Mouse (Mus musculus) stomach, embryonic 15.5 days (tissue): ENCODE measurements around the gene Casq1. TPM values are rescaled to one million over a fixed set of nuclear protein-coding genes. Genes with fewer than 3 reads are reported as not detected.

Source experiments
- ATAC-seq: fragments of 200-750 bp; cut with Nextera tagmentation; 2 replicates; pipeline ENCODE4 v1.8.0; 2017; ENCODE audit warnings: low read depth, moderate number of reproducible peaks, moderate TSS enrichment; ENCODE audit not compliant: insufficient read depth, low FRiP score
- H3K27ac ChIP-seq: fragments of 300-500 bp; sonication (generic); 2 replicates; pipeline ENCODE4 v1.5.1; 2015; ENCODE audit warnings: mild to moderate bottlenecking, inconsistent platforms
- H3K27me3 ChIP-seq: fragments of 300-500 bp; sonication (generic); replicated peaks from 2 replicates; pipeline ENCODE4 v1.6.1; 2015; ENCODE audit warnings: inconsistent platforms
- H3K36me3 ChIP-seq: fragments of 300-500 bp; sonication (generic); 2 replicates; pipeline ENCODE4 v1.6.1; 2015; ENCODE audit warnings: inconsistent platforms
- H3K4me1 ChIP-seq: fragments of 300-500 bp; sonication (generic); 2 replicates; pipeline ENCODE4 v1.6.1; 2015; ENCODE audit warnings: inconsistent platforms
- H3K4me2 ChIP-seq: fragments of 300-500 bp; sonication (generic); 2 replicates; pipeline ENCODE4 v1.6.1; 2015; ENCODE audit warnings: mild to moderate bottlenecking, inconsistent platforms
- H3K4me3 ChIP-seq: fragments of 300-500 bp; sonication (generic); replicated peaks from 2 replicates; pipeline ENCODE4 v1.5.1; 2015; ENCODE audit warnings: inconsistent platforms
- H3K9ac ChIP-seq: fragments of 300-500 bp; sonication (generic); 2 replicates; pipeline ENCODE4 v1.6.1; 2015; ENCODE audit warnings: inconsistent platforms
- H3K9me3 ChIP-seq: fragments of 300-500 bp; sonication (generic); 2 replicates; pipeline ENCODE4 v1.6.1; 2016; ENCODE audit warnings: inconsistent platforms
- WGBS: fragments of 180-500 bp; shearing (Covaris S2); methylation state at CpG from one replicate; pipeline ENCODE4 v1.1.7; 2015; 5-methylcytosine and 5-hydroxymethylcytosine counted together
- polyA plus RNA-seq: library from polyadenylated mRNA; unstranded; fragments of >200 nt; fragmentation: Nextera tagmentation; extraction: Ambion mirVana; gene quantifications from 2 replicates; pipeline ENCODE4 v1.2.1, GENCODE M21; 2015

Casq1 gene
- polyA plus RNA-seq, 1 experiment from 2014 or later = 16.2 TPM

- no peaks in the 10 kb centered on the region for H3K4me1 ChIP-seq
- ATAC-seq = no peak
- no peak overlapping the region for H3K4me2 ChIP-seq
- peaks cover 52% of the 10 kb centered on the region for H3K36me3 ChIP-seq
- no peak overlapping the region for H3K9ac ChIP-seq
- H3K27ac ChIP-seq = no peak overlapping the region
- no peaks in the 10 kb centered on the region for H3K27me3 ChIP-seq
- no peak overlapping the region for H3K4me3 ChIP-seq
- WGBS = 94% methylated on average over 21 of the region's 21 CpGs
- no peaks in the 10 kb centered on the region for H3K9me3 ChIP-seq
Measured at GRCm38 (mm10) chr1:172172381-172172780, 47.3 kb downstream of the Casq1 start.

- 94% methylated on average over 5 of the region's 5 CpGs for WGBS
- no peak overlapping the region for H3K9ac ChIP-seq
- ATAC-seq = no peak
- H3K4me1 ChIP-seq = no peaks in the 10 kb centered on the region
- H3K27me3 ChIP-seq = no peaks in the 10 kb centered on the region
- H3K36me3 ChIP-seq = peaks cover 48% of the 10 kb centered on the region
- H3K9me3 ChIP-seq = no peaks in the 10 kb centered on the region
- H3K27ac ChIP-seq = no peak overlapping the region
- H3K4me3 ChIP-seq = no peak overlapping the region
- no peak overlapping the region for H3K4me2 ChIP-seq
Measured at GRCm38 (mm10) chr1:172169809-172170208, 49.9 kb downstream of the Casq1 start.

- Histone ChIP-seq H3K4me2 (no peak overlapping the region), H3K9ac (no peak overlapping the region), H3K36me3 (peaks cover 33% of the 10 kb centered on the region), H3K9me3 (no peaks in the 10 kb centered on the region), H3K4me1 (no peaks in the 10 kb centered on the region), H3K4me3 (no peak overlapping the region), H3K27ac (no peak overlapping the region), H3K27me3 (no peaks in the 10 kb centered on the region)
- ATAC-seq = no peak
- WGBS = 87% methylated on average over 5 of the region's 5 CpGs
Measured at GRCm38 (mm10) chr1:172167911-172168310, 51.8 kb downstream of the Casq1 start.

- ATAC-seq = no peak
- WGBS = 79% methylated on average over 6 of the region's 6 CpGs
- Histone ChIP-seq H3K36me3 (peaks cover 15% of the 10 kb centered on the region; the same call in 1 of the 2 replicates), H3K4me2 (no peak overlapping the region), H3K4me1 (no peaks in the 10 kb centered on the region), H3K4me3 (no peak overlapping the region), H3K9ac (no peak overlapping the region), H3K27me3 (no peaks in the 10 kb centered on the region), H3K27ac (no peak overlapping the region), H3K9me3 (no peaks in the 10 kb centered on the region)
Measured at GRCm38 (mm10) chr1:172162959-172163358, 56.7 kb downstream of the Casq1 start.

- no peaks in the 10 kb centered on the region for H3K4me1 ChIP-seq
- no peak overlapping the region for H3K27ac ChIP-seq
- H3K4me2 ChIP-seq = no peak overlapping the region
- H3K4me3 ChIP-seq = no peak overlapping the region
- 90% methylated on average over 1 of the region's 1 CpGs for WGBS
- H3K9ac ChIP-seq = no peak overlapping the region
- no peaks in the 10 kb centered on the region for H3K27me3 ChIP-seq
- no peak for ATAC-seq
- no peaks in the 10 kb centered on the region for H3K9me3 ChIP-seq
- H3K36me3 ChIP-seq = 0 out of 2 replicates have a peak, but pooled peaks cover 6% of the 10 kb centered on the region
Measured at GRCm38 (mm10) chr1:172162009-172162408, 57.7 kb downstream of the Casq1 start.

GRCm38 (mm10) chr1:172160508-172160907 lies 59.2 kb downstream of the Casq1 start:
- no peak for ATAC-seq
- Histone ChIP-seq H3K4me1 (no peaks in the 10 kb centered on the region), H3K9ac (no peak overlapping the region), H3K4me3 (no peak overlapping the region), H3K4me2 (no peak overlapping the region), H3K27ac (no peak overlapping the region), H3K27me3 (no peaks in the 10 kb centered on the region), H3K36me3 (peaks cover 7% of the 10 kb centered on the region; the same call in 1 of the 2 replicates), H3K9me3 (no peaks in the 10 kb centered on the region)

- no peak overlapping the region for H3K27ac ChIP-seq
- no peak overlapping the region for H3K4me2 ChIP-seq
- 18% methylated on average over 4 of the region's 4 CpGs for WGBS
- no peak overlapping the region for H3K9ac ChIP-seq
- H3K9me3 ChIP-seq = no peaks in the 10 kb centered on the region
- peaks cover 7% of the 10 kb centered on the region; the same call in 1 of the 2 replicates for H3K36me3 ChIP-seq
- no peaks in the 10 kb centered on the region for H3K27me3 ChIP-seq
- no peak overlapping the region for H3K4me3 ChIP-seq
- no peaks in the 10 kb centered on the region for H3K4me1 ChIP-seq
- peak; percentile 62; the same call in 1 of the 2 replicates for ATAC-seq
Measured at GRCm38 (mm10) chr1:172159970-172160369, 59.7 kb downstream of the Casq1 start.

Other genes with a start within 250 kb of the Casq1 start
- gene Vangl2, start 191.4 kb downstream of the Casq1 start, polyA plus RNA-seq = 9.9 and 11.3 TPM in 2 replicates
- not detected in 2 replicates for gene Nhlh1, start 162.3 kb downstream of the Casq1 start, polyA plus RNA-seq
- 190 and 220 TPM in 2 replicates for gene Copa, start 137.3 kb downstream of the Casq1 start, polyA plus RNA-seq
- 114 and 133 TPM in 2 replicates for gene Ncstn, start 137.1 kb downstream of the Casq1 start, polyA plus RNA-seq
- 112 and 132 TPM in 2 replicates for gene Pex19, start 93.1 kb downstream of the Casq1 start, polyA plus RNA-seq
- gene Dcaf8, start 71.8 kb downstream of the Casq1 start, polyA plus RNA-seq = 106 and 121 TPM in 2 replicates
- gene Pea15a, start 13.1 kb downstream of the Casq1 start, polyA plus RNA-seq = 103 and 108 TPM in 2 replicates
- gene Atp1a4, start 38.5 kb upstream of the Casq1 start, polyA plus RNA-seq = not detected in 2 replicates
- gene Igsf8, start 41.8 kb upstream of the Casq1 start, polyA plus RNA-seq = 44.8 and 45.0 TPM in 2 replicates
- gene Atp1a2, start 78.2 kb upstream of the Casq1 start, polyA plus RNA-seq = 4.2 and 4.3 TPM in 2 replicates
- 0.05 and 0.09 TPM in 2 replicates for gene Kcnj9, start 109.5 kb upstream of the Casq1 start, polyA plus RNA-seq
- 0.10 and 0.17 TPM in 2 replicates for gene Kcnj10, start 121.3 kb upstream of the Casq1 start, polyA plus RNA-seq
- gene Pigm, start 156.7 kb upstream of the Casq1 start, polyA plus RNA-seq = 6.1 and 6.7 TPM in 2 replicates